Comparison of ENCODE assay signal across 8 mouse cellular contexts in genomic region chr5:130256678-130257271, GRCm38 (mm10). TPM values are rescaled to one million over a fixed set of nuclear protein-coding genes. Genes with fewer than 3 reads are reported as not detected.
A peak's percentile ranks its signal among the peaks of the same experiment; 100 is the strongest.
DNase-seq lines count a peak whose midpoint lies in the region; ATAC-seq lines count a peak whose summit lies in the region.

No protein-coding gene starts in this region.

- H3K27me3 ChIP-seq in hindbrain, embryonic 15.5 days, result no peaks in the 10 kb centered on the region

- whole genome bisulfite sequencing in hindbrain, embryonic 15.5 days, result under 1% methylated on average over 25 of the region's 25 CpGs

- H3K27ac ChIP-seq in hindbrain, embryonic 15.5 days (replicated peaks), result peak overlapping the region; percentile 85

- H3K4me1 ChIP-seq in hindbrain, embryonic 15.5 days (replicated peaks), result peaks cover 34% of the 10 kb centered on the region

- peak overlapping the region; percentile 91 for H3K4me3 ChIP-seq in hindbrain, embryonic 15.5 days

- peak overlapping the region; percentile 77 for H3K9ac ChIP-seq in hindbrain, embryonic 15.5 days

- H3K36me3 ChIP-seq in hindbrain, embryonic 15.5 days, result peaks cover 12% of the 10 kb centered on the region

- H3K9me3 ChIP-seq in hindbrain, embryonic 15.5 days, result no peaks in the 10 kb centered on the region

- peak; percentile 96 for DNase-seq in T-cell, adult 2 months (ENCODE audit: low spot score)
- peak; percentile 91 to 93 for DNase-seq in cerebellum, postnatal 36 days
- peak; percentile 89 to 94 for DNase-seq in frontal cortex, postnatal 36 days (ENCODE audit: low spot score in 2 of 2)
- peak; percentile 90 for DNase-seq in left cerebral cortex, adult 11 months (ENCODE audit: low spot score)
- peak; percentile 95 to 96 for DNase-seq in lung, postnatal 4 days
- peak; percentile 96 for DNase-seq in retina, postnatal 7 days (ENCODE audit: low read depth, low spot score)
- peak; percentile 71 for DNase-seq in urinary bladder, adult 2 months (ENCODE audit: low spot score)

- H3K4me2 ChIP-seq in hindbrain, embryonic 15.5 days, result peak overlapping the region; percentile 76

- peak; percentile 95 for ATAC-seq in hindbrain, embryonic 15.5 days (ENCODE audit: low FRiP score, low read depth)

RNA-seq across cellular contexts. Expression of gene Tyw1, which starts 1.4 kb away (rescaled TPM):
- 21.9 and 22.3 TPM in 2 replicates for polyA plus RNA-seq in hindbrain, embryonic 15.5 days (2015; fragmentation: Nextera tagmentation; extraction: Ambion mirVana)
- 15.0 and 15.2 TPM in 2 replicates for polyA plus RNA-seq in urinary bladder, adult 2 months (2012; rRNA removed)

RNA-seq across cellular contexts. Expression of gene Sbds, which starts 1.4 kb away (rescaled TPM):
- polyA plus RNA-seq in hindbrain, embryonic 15.5 days (2015; fragmentation: Nextera tagmentation; extraction: Ambion mirVana), result 56.2 and 56.7 TPM in 2 replicates
- polyA plus RNA-seq in urinary bladder, adult 2 months (2012; rRNA removed), result 106 and 107 TPM in 2 replicates

RNA-seq across cellular contexts. Expression of gene Tmem248, which starts 39.9 kb away (rescaled TPM):
- polyA plus RNA-seq in hindbrain, embryonic 15.5 days (2015; fragmentation: Nextera tagmentation; extraction: Ambion mirVana), result 23.6 and 26.2 TPM in 2 replicates
- 33.8 and 35.0 TPM in 2 replicates for polyA plus RNA-seq in urinary bladder, adult 2 months (2012; rRNA removed)

Comparison
In these comparisons a context has a peak if more than half of its experiments do, and no peak if none do; other contexts are left out.
1. Peak in every context shown above with its lines: DNase-seq, ATAC-seq, H3K4me3 ChIP-seq and H3K27ac ChIP-seq.